Mouse (Mus musculus): ENCODE measurements around the gene Arid1b.

DNA sequence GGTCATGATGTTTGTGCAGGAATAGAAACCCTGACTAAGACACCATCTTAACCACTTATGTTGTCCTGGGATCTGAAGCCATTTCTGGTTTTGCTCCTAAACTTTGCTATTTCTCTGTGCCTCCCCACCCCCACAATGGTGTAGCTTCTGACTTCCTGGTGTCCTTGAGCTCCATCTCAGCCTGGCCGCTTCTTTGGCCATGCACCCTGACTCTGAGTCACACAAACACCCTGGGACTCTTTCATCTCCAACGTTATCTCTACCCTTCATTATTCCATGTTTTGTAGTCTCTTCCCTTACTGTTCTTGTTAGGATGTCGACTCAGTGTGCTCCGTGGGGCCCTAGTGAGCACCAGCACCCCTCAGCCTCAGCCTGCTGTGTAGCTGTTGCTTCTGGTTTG, 78.4 kb downstream of the Arid1b start:
- TF ChIP-seq EP300 (IDR thresholded peaks at IDR 0.05) (no peak), CTCF (IDR thresholded peaks at IDR 0.05) (no peak)

All from lung, postnatal 0 days (tissue).